Mouse (Mus musculus) heart, embryonic 10.5 days (tissue): ENCODE measurements around the gene Pde11a. TPM values are rescaled to one million over a fixed set of nuclear protein-coding genes. Genes with fewer than 3 reads are reported as not detected.

Experiments
- DNase-seq: peaks from one replicate; pipeline ENCODE4 v3.0.0-alpha.2; 2017; ENCODE audit warnings: low spot score
- H3K27ac ChIP-seq: fragments of 300-500 bp; sonication (generic); 2 replicates; pipeline ENCODE4 v1.5.1; 2016; ENCODE audit warnings: mild to moderate bottlenecking
- H3K27me3 ChIP-seq: fragments of 300-500 bp; sonication (generic); 2 replicates; pipeline ENCODE4 v1.6.1; 2016; ENCODE audit warnings: mild to moderate bottlenecking; ENCODE audit not compliant: poor library complexity, insufficient read depth, severe bottlenecking
- H3K36me3 ChIP-seq: fragments of 300-500 bp; sonication (generic); 2 replicates; pipeline ENCODE4 v1.6.1; 2016; ENCODE audit warnings: mild to moderate bottlenecking, moderate library complexity
- H3K4me1 ChIP-seq: fragments of 300-500 bp; sonication (generic); 2 replicates; pipeline ENCODE4 v1.6.1; 2016; ENCODE audit warnings: mild to moderate bottlenecking
- H3K4me3 ChIP-seq: fragments of 300-500 bp; sonication (generic); 2 replicates; pipeline ENCODE4 v1.5.1; 2016; ENCODE audit warnings: mild to moderate bottlenecking, moderate library complexity
- H3K9me3 ChIP-seq: fragments of 300-500 bp; sonication (generic); 2 replicates; pipeline ENCODE4 v1.6.1; 2016; ENCODE audit warnings: mild to moderate bottlenecking, moderate library complexity
- WGBS: fragments of 180-500 bp; shearing (Covaris S2); methylation state at CpG from one replicate; pipeline ENCODE4 v1.1.7; 2016; 5-methylcytosine and 5-hydroxymethylcytosine counted together
- polyA plus RNA-seq: library from polyadenylated mRNA; unstranded; fragments of >200 nt; fragmentation: Nextera tagmentation; extraction: Ambion mirVana; gene quantifications from 2 replicates; pipeline ENCODE4 v1.2.1, GENCODE M21; 2016

Gene Pde11a
- polyA plus RNA-seq, 1 experiment from 2014 or later = 0.62 TPM

GRCm38 (mm10) chr2:76220364-76221108, 118.0 kb downstream of the Pde11a start:
- no peaks in the 10 kb centered on the region for H3K27me3 ChIP-seq
- H3K4me3 ChIP-seq = no peak overlapping the region
- no peak for DNase-seq
- H3K4me1 ChIP-seq = no peaks in the 10 kb centered on the region
- no peak overlapping the region for H3K27ac ChIP-seq
- H3K36me3 ChIP-seq = no peaks in the 10 kb centered on the region
- no peaks in the 10 kb centered on the region for H3K9me3 ChIP-seq
- 59% methylated on average over 6 of the region's 6 CpGs for WGBS

- Histone ChIP-seq H3K27ac (no peak overlapping the region), H3K4me1 (no peaks in the 10 kb centered on the region), H3K4me3 (no peak overlapping the region), H3K27me3 (no peaks in the 10 kb centered on the region), H3K9me3 (no peaks in the 10 kb centered on the region), H3K36me3 (no peaks in the 10 kb centered on the region)
- no peak for DNase-seq
- 76% methylated on average over 6 of the region's 6 CpGs for WGBS
Observed at GRCm38 (mm10) chr2:76219540-76219939, 119.0 kb downstream of the Pde11a start.

- Histone ChIP-seq H3K4me1 (no peaks in the 10 kb centered on the region), H3K9me3 (no peaks in the 10 kb centered on the region), H3K27ac (no peak overlapping the region), H3K27me3 (no peaks in the 10 kb centered on the region), H3K36me3 (no peaks in the 10 kb centered on the region), H3K4me3 (no peak overlapping the region)
- no peak for DNase-seq
- WGBS = 60% methylated on average over 7 of the region's 7 CpGs
Observed at GRCm38 (mm10) chr2:76216146-76216545, 122.4 kb downstream of the Pde11a start.

- 77% methylated on average over 9 of the region's 9 CpGs for WGBS
- no peak overlapping the region for H3K4me3 ChIP-seq
Observed at GRCm38 (mm10) chr2:76215219-76215618, 123.4 kb downstream of the Pde11a start.

GRCm38 (mm10) chr2:76185126-76185525, 153.4 kb downstream of the Pde11a start:
- Histone ChIP-seq H3K27ac (no peak overlapping the region), H3K9me3 (no peaks in the 10 kb centered on the region), H3K4me1 (no peaks in the 10 kb centered on the region), H3K36me3 (no peaks in the 10 kb centered on the region), H3K27me3 (no peaks in the 10 kb centered on the region), H3K4me3 (no peak overlapping the region)
- no peak for DNase-seq
- 23% methylated on average over 1 of the region's 1 CpGs for WGBS

More at GRCm38 (mm10) chr2:76215219-76215618, 123.4 kb downstream of the Pde11a start:
- Histone ChIP-seq H3K9me3 (no peaks in the 10 kb centered on the region), H3K27ac (no peak overlapping the region), H3K27me3 (no peaks in the 10 kb centered on the region), H3K4me1 (no peaks in the 10 kb centered on the region), H3K36me3 (no peaks in the 10 kb centered on the region)
- no peak for DNase-seq

- no peak overlapping the region for H3K27ac ChIP-seq
- no peaks in the 10 kb centered on the region for H3K36me3 ChIP-seq
- H3K27me3 ChIP-seq = no peaks in the 10 kb centered on the region
- H3K4me3 ChIP-seq = no peak overlapping the region
- no peak for DNase-seq
- no peaks in the 10 kb centered on the region for H3K9me3 ChIP-seq
- no peaks in the 10 kb centered on the region for H3K4me1 ChIP-seq
- 77% methylated on average over 4 of the region's 4 CpGs for WGBS
Observed at GRCm38 (mm10) chr2:76162822-76163221, 175.8 kb downstream of the Pde11a start.

- H3K36me3 ChIP-seq = no peaks in the 10 kb centered on the region
- H3K4me1 ChIP-seq = no peaks in the 10 kb centered on the region
- H3K27ac ChIP-seq = no peak overlapping the region
- no peak for DNase-seq
- no peaks in the 10 kb centered on the region for H3K27me3 ChIP-seq
- no peaks in the 10 kb centered on the region for H3K9me3 ChIP-seq
- H3K4me3 ChIP-seq = no peak overlapping the region
- 76% methylated on average over 2 of the region's 2 CpGs for WGBS
Observed at GRCm38 (mm10) chr2:76158973-76159372, 179.6 kb downstream of the Pde11a start.

GRCm38 (mm10) chr2:76141136-76141535, 197.4 kb downstream of the Pde11a start:
- Histone ChIP-seq H3K4me1 (no peaks in the 10 kb centered on the region), H3K4me3 (no peak overlapping the region), H3K27ac (no peak overlapping the region), H3K9me3 (no peaks in the 10 kb centered on the region), H3K36me3 (no peaks in the 10 kb centered on the region), H3K27me3 (no peaks in the 10 kb centered on the region)
- DNase-seq = no peak
- 83% methylated on average over 10 of the region's 10 CpGs for WGBS

- no peak for DNase-seq
- Histone ChIP-seq H3K9me3 (no peaks in the 10 kb centered on the region), H3K4me3 (no peak overlapping the region), H3K27ac (no peak overlapping the region), H3K4me1 (no peaks in the 10 kb centered on the region), H3K27me3 (no peaks in the 10 kb centered on the region), H3K36me3 (no peaks in the 10 kb centered on the region)
- WGBS = 28% methylated on average over 3 of the region's 3 CpGs
Observed at GRCm38 (mm10) chr2:76132983-76133382, 205.6 kb downstream of the Pde11a start.

GRCm38 (mm10) chr2:76129933-76130627, 208.5 kb downstream of the Pde11a start:
- WGBS = 68% methylated on average over 12 of the region's 12 CpGs
- Histone ChIP-seq H3K4me3 (no peak overlapping the region), H3K9me3 (no peaks in the 10 kb centered on the region), H3K27me3 (no peaks in the 10 kb centered on the region), H3K4me1 (no peaks in the 10 kb centered on the region), H3K36me3 (no peaks in the 10 kb centered on the region), H3K27ac (no peak overlapping the region)
- DNase-seq = no peak

GRCm38 (mm10) chr2:76129058-76129437, 209.5 kb downstream of the Pde11a start:
- no peaks in the 10 kb centered on the region for H3K27me3 ChIP-seq
- H3K27ac ChIP-seq = no peak overlapping the region
- WGBS = 49% methylated on average over 8 of the region's 8 CpGs
- peak overlapping the region; percentile 16; the same call in 1 of the 2 replicates for H3K4me3 ChIP-seq
- no peaks in the 10 kb centered on the region for H3K4me1 ChIP-seq
- no peak for DNase-seq
- no peaks in the 10 kb centered on the region for H3K36me3 ChIP-seq
- no peaks in the 10 kb centered on the region for H3K9me3 ChIP-seq

GRCm38 (mm10) chr2:76128105-76129057, 210.2 kb downstream of the Pde11a start:
- Histone ChIP-seq H3K4me1 (no peaks in the 10 kb centered on the region), H3K4me3 (peak overlapping the region; percentile 16; the same call in 1 of the 2 replicates), H3K27ac (no peak overlapping the region), H3K27me3 (no peaks in the 10 kb centered on the region), H3K9me3 (no peaks in the 10 kb centered on the region), H3K36me3 (no peaks in the 10 kb centered on the region)
- 60% methylated on average over 9 of the region's 9 CpGs for WGBS
- DNase-seq = no peak

- Histone ChIP-seq H3K4me3 (no peak overlapping the region), H3K27me3 (no peaks in the 10 kb centered on the region)
Observed at GRCm38 (mm10) chr2:76126651-76127050, 211.9 kb downstream of the Pde11a start.

More at GRCm38 (mm10) chr2:76126651-76127050, 211.9 kb downstream of the Pde11a start:
- H3K9me3 ChIP-seq = no peaks in the 10 kb centered on the region
- no peaks in the 10 kb centered on the region for H3K4me1 ChIP-seq
- WGBS = 83% methylated on average over 6 of the region's 6 CpGs
- DNase-seq = no peak
- no peak overlapping the region for H3K27ac ChIP-seq
- H3K36me3 ChIP-seq = no peaks in the 10 kb centered on the region
